Mouse (Mus musculus) kidney, adult 2 months (tissue): ENCODE measurements around the gene Nmt1. TPM values are rescaled to one million over a fixed set of nuclear protein-coding genes. Genes with fewer than 3 reads are reported as not detected.

Experiments
- DNase-seq: peaks from one replicate; pipeline ENCODE4 v3.0.0; 2021
- H3K27ac ChIP-seq: fragments of 200-500 bp; 2 replicates; pipeline ENCODE4 v1.5.1; 2012; ENCODE audit warnings: low read depth, low read length, control low read depth, inconsistent platforms; ENCODE audit not compliant: insufficient read depth
- H3K27me3 ChIP-seq: fragments of 200-500 bp; replicated peaks from 2 replicates; pipeline ENCODE4 v1.6.1; 2012; ENCODE audit warnings: mild to moderate bottlenecking, moderate library complexity, low read length, inconsistent platforms; ENCODE audit not compliant: control insufficient read depth, insufficient read depth
- H3K36me3 ChIP-seq: fragments of 200-500 bp; 2 replicates; pipeline ENCODE4 v1.6.1; 2012; ENCODE audit warnings: mild to moderate bottlenecking, moderate library complexity, low read length, inconsistent platforms; ENCODE audit not compliant: control insufficient read depth, insufficient read depth
- H3K4me1 ChIP-seq: fragments of 200-500 bp; 2 replicates; pipeline ENCODE4 v1.6.1; 2011; ENCODE audit warnings: low read length; ENCODE audit not compliant: control insufficient read depth, insufficient read depth
- H3K4me3 ChIP-seq: fragments of 200-500 bp; 2 replicates; pipeline ENCODE4 v1.5.1; 2011; ENCODE audit warnings: mild to moderate bottlenecking, low read depth, low read length, control low read depth; ENCODE audit not compliant: insufficient read depth
- CTCF ChIP-seq: fragments of 200-500 bp; conservative IDR thresholded peaks from 2 replicates; pipeline ENCODE4 v1.5.1; 2011; ENCODE audit warnings: low read depth, mild to moderate bottlenecking, control low read depth, low read length, moderate library complexity, mixed read lengths; ENCODE audit not compliant: insufficient read depth, insufficient read length
- POLR2A ChIP-seq: fragments of 200-500 bp; IDR thresholded peaks from one replicate; pipeline ENCODE4 v1.6.1; 2011; ENCODE audit warnings: low read depth, low read length, control low read depth
- WGBS: fragments of 180-500 bp; shearing (Covaris S2); methylation state at CpG from one replicate; pipeline ENCODE4 v1.1.7; 2018; 5-methylcytosine and 5-hydroxymethylcytosine counted together
- polyA plus RNA-seq: library from polyadenylated mRNA; depleted of rRNA; stranded (reverse); fragments of >200 nt; gene quantifications from 2 replicates; pipeline ENCODE4 v1.2.3, GENCODE M21; 2012; rRNA removed

The Nmt1 gene
- polyA plus RNA-seq, 1 experiment, result 49.7 TPM

DNA sequence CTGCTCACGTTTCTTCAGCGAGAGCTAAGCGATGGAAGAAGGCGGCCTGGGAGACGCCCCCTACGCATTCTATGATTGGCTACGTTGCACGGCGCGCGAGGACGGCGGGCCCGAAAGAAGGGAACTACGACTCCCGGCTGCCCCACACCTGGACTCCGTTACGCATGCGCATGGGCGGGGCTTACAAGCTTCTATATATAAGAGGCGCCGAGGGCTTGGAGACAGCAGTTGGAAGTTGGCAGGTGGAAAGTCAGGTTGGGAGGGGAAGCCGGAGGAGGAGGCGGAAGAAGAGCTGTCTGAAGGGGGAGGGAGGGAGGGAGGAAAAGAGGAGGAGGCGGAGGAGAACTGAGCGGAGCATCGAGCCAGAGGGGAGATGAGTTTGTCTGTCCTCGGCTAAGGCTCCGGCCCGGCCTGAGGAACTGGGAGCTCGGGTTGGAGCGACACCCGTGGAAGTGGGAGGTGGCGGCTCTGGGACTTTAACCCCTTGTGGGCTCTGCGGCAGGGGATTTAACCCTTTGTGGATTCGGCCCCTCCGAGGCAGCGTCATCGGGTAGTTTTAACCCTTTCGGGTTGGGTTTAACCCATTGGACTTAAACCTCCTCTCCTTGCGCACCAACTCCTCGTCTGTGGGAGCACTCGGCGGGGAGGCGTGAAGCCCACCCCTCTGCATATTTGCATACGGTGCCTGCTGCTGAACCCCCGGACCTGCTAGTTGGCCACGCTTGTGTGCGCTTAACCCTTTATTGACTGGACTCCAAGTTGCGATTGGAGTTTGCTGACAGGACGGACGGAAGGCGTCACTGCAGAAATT lies 88.2 kb downstream of the Nmt1 start, which contains the start of gene Hexim1:
TSS of gene Hexim1 (plus strand) at position 224 of the 811 bp plus-strand sequence.
- WGBS, result under 1% methylated on average over 52 of the region's 53 CpGs

DNA sequence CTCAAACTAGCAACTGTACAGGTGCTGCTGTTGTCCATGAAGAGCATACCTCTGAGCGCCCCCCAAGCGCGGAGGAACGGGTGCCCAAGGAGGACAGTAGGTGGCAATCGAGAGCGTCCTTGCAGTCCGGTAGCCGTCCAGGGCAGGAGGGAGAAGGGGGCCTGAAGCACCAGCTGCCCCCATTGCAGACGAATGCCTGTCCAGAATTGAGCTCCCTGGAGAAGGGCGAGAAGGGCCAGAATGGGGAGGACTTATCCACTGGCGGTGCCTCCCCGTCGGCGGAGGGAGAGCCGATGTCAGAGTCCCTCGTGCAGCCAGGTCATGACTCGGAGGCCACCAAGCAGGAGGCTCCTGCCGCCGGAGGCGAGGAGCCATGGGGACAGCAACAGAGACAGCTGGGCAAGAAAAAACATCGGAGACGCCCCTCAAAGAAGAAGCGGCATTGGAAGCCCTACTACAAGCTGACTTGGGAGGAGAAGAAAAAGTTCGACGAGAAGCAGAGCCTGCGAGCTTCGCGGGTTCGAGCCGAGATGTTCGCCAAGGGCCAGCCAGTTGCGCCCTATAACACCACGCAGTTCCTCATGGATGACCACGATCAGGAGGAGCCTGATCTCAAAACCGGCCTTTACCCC lies 89.1 kb downstream of the Nmt1 start:
- Histone ChIP-seq H3K4me1 (peaks cover 18% of the 10 kb centered on the region; the same call in 1 of the 2 replicates), H3K27me3 (no peaks in the 10 kb centered on the region), H3K4me3 (peak overlapping the region; percentile 74), H3K27ac (peak overlapping the region; percentile 59), H3K36me3 (no peaks in the 10 kb centered on the region)
- under 1% methylated on average over 35 of the region's 35 CpGs for WGBS
- TF ChIP-seq POLR2A (peak; percentile 11), CTCF (peak; percentile 69)
- DNase-seq, result peak; percentile 84

More for the DNA sequence above, 88.2 kb downstream of the Nmt1 start, which contains the start of gene Hexim1:
- Histone ChIP-seq H3K4me3 (peak within 1 kb of the TSS; percentile 98), H3K36me3 (no peaks in the 10 kb centered on the region), H3K4me1 (peaks cover 23% of the 10 kb centered on the region), H3K27ac (peak within 1 kb of the TSS; percentile 100), H3K27me3 (no peaks in the 10 kb centered on the region)
- TF ChIP-seq POLR2A (peak; percentile 98), CTCF (0 out of 2 replicates have a peak, but pooled peaks have one; percentile 3)
- peak; percentile 100 for DNase-seq

DNA sequence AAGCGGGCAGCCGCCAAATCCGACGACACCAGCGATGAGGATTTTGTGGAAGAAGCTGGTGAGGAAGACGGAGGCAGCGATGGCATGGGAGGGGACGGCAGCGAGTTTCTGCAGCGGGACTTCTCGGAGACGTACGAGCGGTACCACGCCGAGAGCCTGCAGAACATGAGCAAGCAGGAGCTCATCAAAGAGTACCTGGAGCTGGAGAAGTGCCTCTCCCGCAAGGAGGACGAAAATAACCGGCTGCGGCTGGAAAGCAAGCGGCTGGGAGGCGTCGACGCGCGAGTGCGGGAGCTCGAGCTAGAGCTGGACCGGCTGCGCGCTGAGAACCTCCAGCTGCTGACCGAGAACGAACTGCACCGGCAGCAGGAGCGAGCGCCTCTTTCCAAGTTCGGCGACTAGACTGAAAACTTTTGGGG lies 89.6 kb downstream of the Nmt1 start:
- Histone ChIP-seq H3K4me3 (peak overlapping the region; percentile 74), H3K27ac (peak overlapping the region; percentile 59), H3K27me3 (no peaks in the 10 kb centered on the region), H3K36me3 (no peaks in the 10 kb centered on the region), H3K4me1 (peaks cover 15% of the 10 kb centered on the region; the same call in 1 of the 2 replicates)
- TF ChIP-seq CTCF (no peak), POLR2A (no peak)
- peak; percentile 48 for DNase-seq
- under 1% methylated on average over 38 of the region's 38 CpGs for WGBS

Other genes starting within 250 kb of the Nmt1 start
- 4.9 and 5.1 TPM in 2 replicates for gene Gjc1, start 208.5 kb upstream of the Nmt1 start, polyA plus RNA-seq
- gene Higd1b, start 192.3 kb upstream of the Nmt1 start, polyA plus RNA-seq, result 2.2 and 4.1 TPM in 2 replicates
- gene Eftud2, start 147.2 kb upstream of the Nmt1 start, polyA plus RNA-seq, result 76.4 and 81.0 TPM in 2 replicates
- gene Ccdc103, start 147.0 kb upstream of the Nmt1 start, polyA plus RNA-seq, result 0.88 and 1.5 TPM in 2 replicates
- not detected in 2 replicates for gene Fam187a, start 143.0 kb upstream of the Nmt1 start, polyA plus RNA-seq
- 0.16 and 0.18 TPM in 2 replicates for gene Gfap, start 127.3 kb upstream of the Nmt1 start, polyA plus RNA-seq
- 0.22 and 0.27 TPM in 2 replicates for gene Kif18b, start 103.1 kb upstream of the Nmt1 start, polyA plus RNA-seq
- gene C1ql1, start 81.5 kb upstream of the Nmt1 start, polyA plus RNA-seq, result 0.38 and 0.39 TPM in 2 replicates
- 49.5 and 51.3 TPM in 2 replicates for gene Dcakd, start 143 bp downstream of the Nmt1 start, polyA plus RNA-seq
- 14.9 and 18.1 TPM in 2 replicates for gene Plcd3, start 73.5 kb downstream of the Nmt1 start, polyA plus RNA-seq
- 119 and 130 TPM in 2 replicates for gene Acbd4, start 73.5 kb downstream of the Nmt1 start, polyA plus RNA-seq
- 24.9 and 26.4 TPM in 2 replicates for gene Hexim1, start 88.0 kb downstream of the Nmt1 start, polyA plus RNA-seq
- gene Hexim2, start 104.2 kb downstream of the Nmt1 start, polyA plus RNA-seq, result 3.8 and 4.0 TPM in 2 replicates
- gene Fmnl1, start 142.9 kb downstream of the Nmt1 start, polyA plus RNA-seq, result 32.7 and 35.5 TPM in 2 replicates
- 0.09 and 0.22 TPM in 2 replicates for gene 1700023F06Rik, start 180.4 kb downstream of the Nmt1 start, polyA plus RNA-seq
- not detected in 2 replicates for gene Spata32, start 190.2 kb downstream of the Nmt1 start, polyA plus RNA-seq
- 8.0 and 8.6 TPM in 2 replicates for gene Map3k14, start 239.3 kb downstream of the Nmt1 start, polyA plus RNA-seq